Mouse (Mus musculus) megakaryocyte, adult 5-6 weeks (primary cell): ENCODE data around the gene Arhgef18. TPM values are rescaled to one million over a fixed set of nuclear protein-coding genes. Genes with fewer than 3 reads are reported as not detected.

Source experiments
- ATAC-seq: 2 replicates; pipeline ENCODE4 v1.8.0; 2016; ENCODE audit warnings: mild to moderate bottlenecking, inconsistent platforms; ENCODE audit not compliant: poor library complexity, severe bottlenecking
- total RNA-seq, 2 experiments: library from RNA; stranded (forward) in 1 of 2; stranded (reverse) in 1 of 2; fragments of 153-499, 151-499 nt in 1 of 2; fragments of 221-1000, 200-1000 nt in 1 of 2; gene quantifications; 2 replicates each; pipeline versions ENCODE4 v1.2.3 to v1.2.4; 2015 to 2017

Gene Arhgef18
- 43.8 and 45.0 TPM in 2 replicates for total RNA-seq (2015)
- total RNA-seq (2017), result 38.4 and 45.7 TPM in 2 replicates

DNA sequence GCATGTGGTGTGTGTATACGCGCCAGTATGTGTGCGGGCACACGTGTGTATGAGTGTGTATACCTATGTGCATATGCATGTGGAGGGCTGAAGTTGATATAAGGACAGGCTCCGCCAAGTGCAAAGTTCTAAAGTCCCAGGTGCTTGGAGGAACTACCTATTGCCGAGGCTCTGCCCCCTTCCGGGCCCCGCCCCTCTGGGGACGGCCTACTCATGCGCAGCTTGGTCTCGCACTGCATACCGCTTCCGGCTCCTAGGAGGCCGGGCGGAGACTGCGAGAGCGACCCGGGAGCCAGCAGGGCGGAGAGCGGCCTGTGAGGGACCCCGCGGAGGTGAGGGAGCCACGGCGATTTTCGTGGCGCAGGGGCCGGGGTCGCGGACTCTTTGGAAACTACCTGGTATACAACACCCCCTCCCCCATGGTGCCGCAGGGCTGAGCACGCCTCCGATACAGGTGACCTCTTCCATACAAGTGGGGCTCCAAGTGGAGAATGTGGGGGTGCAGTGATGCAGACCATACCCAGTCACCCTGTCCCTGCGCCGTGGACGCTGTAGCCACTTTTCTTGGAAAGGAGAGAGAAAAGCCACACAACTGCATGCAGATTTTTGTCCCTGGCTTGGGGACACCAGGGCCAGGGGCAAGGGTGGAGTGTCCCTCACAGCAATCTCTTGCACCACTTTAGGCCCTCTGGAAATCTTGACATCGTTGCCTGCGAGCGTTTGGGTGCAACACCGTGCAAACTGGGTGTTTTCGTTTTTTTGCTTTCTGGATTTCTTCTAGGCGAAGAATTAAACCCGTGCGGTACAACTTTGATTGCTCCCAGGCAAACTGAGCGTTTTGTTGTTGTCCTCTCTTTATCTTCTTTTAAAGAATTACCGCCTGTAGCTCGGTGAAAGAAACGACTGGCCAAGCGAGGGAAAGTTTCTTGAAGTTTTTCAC is at the start of gene Arhgef18:
Gene Arhgef18 (plus strand): TSS at position 236 of the 940 bp plus-strand sequence.
- peak; percentile 35 for ATAC-seq

DNA sequence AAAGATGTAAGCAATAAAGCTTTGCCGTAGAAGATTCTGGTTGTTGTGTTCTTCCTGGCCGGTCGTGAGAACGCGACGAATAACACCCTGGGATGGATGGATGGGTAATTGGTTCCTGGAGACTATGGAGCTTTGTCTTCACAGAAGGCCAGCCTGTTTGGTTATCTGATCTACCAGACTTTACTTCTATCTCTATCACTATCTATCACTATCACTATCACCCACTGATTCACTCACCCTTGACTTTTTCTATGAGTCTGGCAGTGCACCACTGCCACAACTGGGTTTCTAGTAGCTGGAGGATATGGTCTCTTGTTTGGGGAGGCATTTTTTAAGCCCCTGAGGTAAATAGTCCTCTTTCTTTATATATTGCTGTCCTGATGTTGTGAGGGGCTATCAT is 47.5 kb upstream of the Arhgef18 start:
- no peak for ATAC-seq

DNA sequence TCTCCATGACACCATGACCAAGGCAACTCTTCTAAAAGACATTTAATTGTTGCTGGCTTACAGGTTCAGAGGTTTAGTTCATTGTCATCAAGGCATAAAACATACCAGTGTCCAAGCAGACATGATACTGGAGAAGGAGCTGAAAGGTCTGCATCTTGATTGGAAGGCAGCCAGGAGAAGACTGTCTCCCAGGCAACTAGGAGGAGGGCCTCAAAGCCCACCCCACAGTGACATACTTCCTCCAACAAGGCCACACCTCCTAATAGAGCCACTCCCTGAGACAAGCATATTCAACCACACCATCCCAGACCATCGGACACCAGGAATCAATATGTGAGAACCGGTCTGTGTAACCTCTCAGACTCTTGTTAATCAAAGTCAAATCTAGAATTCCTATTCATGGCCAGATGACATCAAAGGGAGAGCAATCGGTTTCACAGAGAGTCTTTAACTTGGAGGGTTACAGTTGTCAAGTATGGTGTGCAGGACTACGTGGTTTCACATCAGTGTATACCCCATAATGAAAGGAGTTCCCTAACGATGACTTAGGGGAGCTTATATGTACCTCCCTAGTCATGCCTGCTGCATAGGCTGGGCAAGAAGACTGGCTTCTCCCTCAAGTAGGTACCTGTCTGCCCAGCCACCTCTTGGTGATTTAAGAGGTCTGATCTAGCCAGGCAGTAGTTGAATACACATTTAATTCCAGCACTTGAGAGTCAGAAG is 46.0 kb upstream of the Arhgef18 start:
- ATAC-seq, result no peak

DNA sequence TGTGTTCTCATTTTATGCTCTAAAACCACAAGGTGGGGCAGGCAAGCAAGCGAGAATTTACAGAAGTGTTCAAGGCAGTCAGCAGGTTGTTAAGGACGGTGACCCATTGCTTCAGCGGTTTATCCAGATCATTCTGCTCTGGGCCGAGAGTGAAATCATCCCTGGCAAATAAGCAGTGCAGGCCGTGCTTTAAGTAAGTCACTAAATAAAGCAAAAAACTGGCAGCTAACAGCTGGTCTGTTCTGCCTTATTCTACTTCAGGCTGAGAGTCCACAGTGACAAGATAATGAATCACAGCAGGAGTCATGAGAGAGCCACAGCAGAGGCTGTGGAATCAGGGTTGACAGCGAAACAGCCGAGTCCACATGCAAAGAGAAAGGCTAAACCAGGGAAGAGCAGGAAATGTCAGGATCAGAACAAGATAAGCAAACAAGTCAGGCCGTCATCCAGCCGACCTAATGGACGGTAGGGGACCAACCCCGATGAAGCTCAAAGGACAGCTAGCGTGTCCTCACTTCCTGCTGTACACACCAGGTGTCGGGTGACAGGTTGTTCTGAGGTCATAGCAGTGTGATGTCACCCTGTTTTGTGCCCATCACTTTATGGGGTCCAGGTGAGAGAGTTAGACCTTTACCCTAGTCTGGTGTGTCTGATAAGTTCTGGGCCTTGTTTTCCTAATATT is 44.5 kb upstream of the Arhgef18 start:
- peak; percentile 60 for ATAC-seq

DNA sequence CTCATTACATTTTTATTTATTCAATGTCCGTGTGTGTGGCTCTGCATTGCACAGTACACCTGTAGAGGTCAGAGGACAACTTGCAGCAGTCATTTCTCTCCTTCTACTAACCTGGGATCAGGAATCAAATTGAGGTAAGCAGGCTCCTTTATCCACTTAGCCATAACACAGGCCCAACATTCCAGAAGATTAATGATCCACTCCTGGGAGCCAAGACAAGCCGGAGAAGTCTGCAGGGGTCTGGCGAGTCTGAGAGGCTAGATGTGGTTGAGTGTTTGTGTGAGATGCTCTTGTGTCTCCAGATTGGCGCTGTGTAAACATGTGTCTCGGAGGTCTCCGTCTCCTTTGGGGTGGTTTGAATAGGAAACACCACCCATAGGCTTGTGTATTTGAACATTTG is 42.1 kb upstream of the Arhgef18 start:
- ATAC-seq, result no peak

DNA sequence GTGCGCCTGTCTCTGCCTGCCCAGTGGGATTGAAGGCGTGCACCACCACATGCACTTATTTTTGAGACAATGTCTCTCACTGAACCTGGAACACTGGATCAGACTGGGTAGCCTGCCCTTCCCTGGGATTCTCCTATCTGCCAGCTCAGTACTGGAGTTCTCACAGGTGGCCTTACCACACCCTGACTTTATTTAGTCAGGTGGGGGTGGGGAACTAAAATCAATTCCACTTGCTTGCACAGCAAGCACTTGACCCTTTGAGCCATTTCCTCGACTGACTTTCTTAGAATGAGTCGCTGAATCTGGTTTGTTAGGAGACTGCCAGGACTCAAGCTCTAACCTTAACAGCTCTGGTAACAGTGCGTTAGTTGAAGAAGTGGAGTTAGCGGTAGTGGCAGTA is 40.1 kb upstream of the Arhgef18 start:
- no peak for ATAC-seq

DNA sequence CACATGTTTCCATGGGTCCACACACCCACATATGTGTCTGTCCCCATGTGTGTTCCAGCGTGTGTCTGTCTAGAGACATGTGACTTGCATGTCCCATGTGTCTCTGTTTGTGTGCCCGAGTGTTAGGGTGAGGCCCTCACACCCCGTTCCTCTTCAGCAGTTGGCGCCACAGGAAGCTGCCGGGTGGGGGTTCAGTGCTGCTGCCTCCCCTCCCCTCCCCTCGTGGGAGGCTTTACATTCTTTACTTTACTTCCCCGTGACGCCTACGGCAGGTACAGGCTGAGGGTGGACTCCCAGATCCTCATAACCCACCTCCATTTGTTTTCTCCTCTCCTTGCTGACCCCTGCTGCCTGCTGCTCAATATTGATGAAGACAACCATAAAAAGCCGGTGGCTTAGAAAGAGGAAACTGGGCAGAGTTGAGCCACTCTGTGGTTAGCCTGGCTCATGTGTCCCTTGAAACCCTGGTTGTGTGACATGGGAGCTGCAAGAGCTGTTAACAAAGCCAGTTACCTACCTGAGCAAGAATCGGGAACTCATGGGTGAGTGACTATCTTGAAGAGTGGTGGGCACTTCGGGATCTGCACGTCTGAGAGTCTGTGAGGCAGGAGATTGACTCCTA is 39.5 kb upstream of the Arhgef18 start, which contains the start of gene A430078G23Rik:
Gene A430078G23Rik (plus strand): TSS at position 227 of the 622 bp plus-strand sequence.
- ATAC-seq, result peak; percentile 60

DNA sequence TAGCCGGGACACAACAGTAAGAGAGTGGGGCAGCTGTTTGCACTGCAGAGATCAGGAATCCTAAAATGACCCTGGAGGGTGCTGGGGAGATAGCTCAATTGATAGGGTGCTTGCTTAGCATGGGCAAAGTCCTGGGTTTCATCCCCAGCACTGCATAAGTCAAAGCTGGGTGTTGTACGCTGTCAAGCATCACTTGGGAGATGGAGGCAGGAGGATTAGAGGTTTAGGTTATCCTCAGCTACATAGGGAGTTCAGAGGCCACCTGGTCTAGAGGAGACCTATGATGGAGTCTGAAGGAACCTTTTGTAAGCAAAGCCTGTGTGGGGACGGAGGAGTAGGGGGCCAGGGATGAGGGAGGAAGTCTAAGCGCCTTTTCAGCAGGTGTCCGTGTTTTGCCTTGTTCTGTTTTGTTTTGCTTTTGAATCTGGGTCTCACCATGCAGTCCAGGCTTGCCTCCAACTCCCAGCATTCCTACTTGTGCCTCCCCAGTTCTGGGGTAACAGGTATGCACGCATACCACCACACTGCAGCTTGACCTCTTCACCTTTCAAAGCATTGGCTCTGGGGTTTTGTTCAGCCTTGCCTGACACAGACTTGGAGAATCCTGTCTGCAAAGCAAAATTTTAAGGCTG is 38.9 kb upstream of the Arhgef18 start:
- ATAC-seq, result 0 out of 2 replicates have a peak, but pooled peaks have one; percentile 0

DNA sequence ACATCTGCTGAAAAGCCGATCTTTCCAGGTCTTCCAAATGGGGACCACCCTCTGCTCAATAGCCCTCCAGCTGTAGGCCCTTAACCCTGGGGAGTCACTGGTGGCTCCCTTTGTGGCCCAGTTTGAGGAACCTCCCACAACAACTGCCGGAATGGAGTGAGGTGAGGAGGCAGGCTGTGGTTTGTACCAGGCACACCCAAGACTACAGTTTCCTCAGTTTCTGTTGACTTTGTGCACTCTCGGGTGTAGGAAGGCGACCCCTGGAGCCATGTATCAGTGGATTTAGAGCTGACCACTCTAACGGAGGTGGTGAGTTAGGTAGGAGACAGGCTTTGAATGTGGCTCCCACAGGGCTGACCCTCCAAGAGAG is 38.4 kb upstream of the Arhgef18 start:
- peak; percentile 53 for ATAC-seq

DNA sequence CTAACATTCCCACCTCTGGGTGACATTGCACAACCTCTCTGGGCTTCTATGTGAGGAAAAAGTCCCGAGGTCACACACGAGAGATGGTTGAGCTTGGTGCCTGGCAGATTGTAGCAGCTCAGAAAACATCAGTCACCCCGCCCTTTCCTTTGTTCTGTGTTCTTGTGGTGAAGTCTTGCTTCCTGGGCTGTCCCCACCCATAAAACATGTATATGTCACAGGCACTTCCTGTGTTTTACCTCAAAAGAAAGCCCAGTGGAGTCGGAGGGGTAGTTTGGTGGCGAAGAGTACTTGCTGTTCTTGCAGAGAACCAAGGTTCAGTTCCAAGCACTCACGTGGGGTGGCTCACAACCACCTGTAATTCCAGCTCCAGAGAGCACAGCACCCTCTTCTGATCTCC is 37.2 kb upstream of the Arhgef18 start:
- ATAC-seq, result peak; percentile 58

DNA sequence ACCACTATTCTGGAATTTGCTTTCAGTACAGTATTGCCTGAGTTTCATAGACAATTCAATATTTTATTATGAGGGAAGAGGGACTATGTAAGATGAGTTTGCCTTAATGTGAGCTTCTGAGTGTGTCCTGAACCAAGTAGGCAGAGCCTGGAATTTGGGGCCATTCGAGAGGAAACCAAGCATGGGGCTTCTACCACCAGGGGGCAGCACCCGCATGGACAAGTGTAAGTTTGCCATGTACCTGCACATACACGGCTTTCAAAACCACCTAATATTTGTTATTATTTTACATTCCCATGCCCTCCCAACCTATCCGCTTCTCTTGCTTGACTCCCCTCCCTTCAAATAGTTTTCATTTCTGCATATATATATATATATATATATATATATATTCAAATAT is 34.7 kb upstream of the Arhgef18 start:
- no peak for ATAC-seq

DNA sequence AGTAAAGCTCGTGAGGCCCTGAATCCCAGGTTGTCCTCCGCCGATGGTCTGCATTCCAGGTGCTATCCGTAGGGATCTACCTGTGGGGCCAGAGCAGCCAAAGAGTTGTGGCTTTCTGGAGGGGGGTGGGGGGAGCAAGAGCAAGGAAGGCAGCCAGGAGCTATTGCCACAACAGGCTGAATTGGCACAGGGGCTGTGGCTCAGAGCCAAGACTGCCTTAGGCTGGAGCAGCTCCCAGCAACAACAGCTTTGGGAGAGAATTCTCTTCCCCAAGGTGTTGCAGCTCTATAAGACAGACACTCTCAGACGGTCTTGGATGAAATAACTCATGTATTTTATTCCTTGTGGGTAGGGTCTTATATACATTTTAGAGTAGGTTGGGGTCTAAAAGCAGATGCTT is 25.7 kb upstream of the Arhgef18 start:
- ATAC-seq, result no peak

DNA sequence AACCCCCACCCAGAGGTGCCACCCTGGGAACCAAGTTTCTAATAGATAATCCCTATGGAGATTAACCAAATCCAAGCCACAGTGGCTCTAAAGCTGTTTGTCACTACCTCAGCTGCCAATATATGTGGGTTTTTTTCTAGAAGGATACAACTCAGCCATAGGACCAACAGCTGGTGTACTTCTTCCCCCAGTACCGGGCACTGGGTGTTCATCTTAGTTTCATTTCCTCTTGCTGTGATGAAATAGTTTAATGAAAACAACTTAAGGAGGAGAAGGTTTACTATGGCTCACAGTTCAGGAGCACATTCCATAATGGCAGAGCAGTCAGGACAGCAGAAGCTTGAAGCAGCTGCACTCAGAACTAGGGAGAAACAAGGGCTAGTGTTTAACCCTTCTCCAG is 24.7 kb upstream of the Arhgef18 start:
- peak; percentile 88 for ATAC-seq

DNA sequence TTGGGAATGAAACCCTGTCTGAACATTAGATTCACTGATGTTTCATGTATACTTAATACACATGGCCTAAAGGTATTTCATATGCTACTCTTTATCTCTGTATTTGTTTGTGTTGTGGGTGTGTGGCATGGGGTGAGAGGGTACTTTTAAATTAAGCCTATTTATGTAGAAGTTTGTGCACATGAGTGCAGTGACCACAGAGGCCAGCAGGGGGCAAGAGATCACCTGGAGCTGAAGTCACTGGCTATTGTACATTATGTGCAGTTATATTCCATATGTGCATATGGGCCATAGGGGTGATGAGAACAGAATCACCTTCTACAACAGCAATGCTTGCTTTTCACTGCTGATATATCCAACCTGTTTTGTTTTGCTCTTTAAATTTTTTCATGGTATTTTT is 17.1 kb upstream of the Arhgef18 start:
- ATAC-seq, result no peak

DNA sequence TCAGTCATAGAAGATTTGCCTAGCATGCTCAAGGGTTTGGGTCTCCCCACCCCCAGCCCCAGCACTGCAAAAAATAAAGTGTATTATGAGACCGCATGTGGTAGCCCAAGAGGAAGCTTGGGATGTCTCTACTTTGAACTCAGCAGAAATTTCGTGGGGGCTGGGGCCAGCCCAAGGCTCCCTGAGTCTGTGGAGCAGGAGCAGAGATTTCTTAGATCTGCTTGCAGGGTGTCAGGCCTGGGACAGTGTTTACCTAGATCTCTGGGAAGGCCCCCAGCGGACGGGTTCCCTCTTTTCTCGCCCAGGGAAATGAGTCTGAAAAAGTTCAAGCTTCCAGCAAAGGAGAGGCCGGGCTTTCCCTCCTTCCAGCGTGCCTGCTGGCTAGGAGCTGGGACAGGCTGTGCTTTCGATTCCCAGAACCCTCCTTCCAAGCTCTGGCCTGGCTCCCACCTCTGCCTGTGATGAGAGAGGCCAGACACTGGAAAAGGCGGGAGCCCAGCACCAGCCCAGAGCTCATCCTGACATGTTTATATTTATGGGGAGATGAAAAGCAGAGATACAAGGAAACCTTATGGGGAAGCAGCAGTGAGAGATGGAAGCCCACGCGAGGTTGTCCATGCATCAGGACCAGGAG is 16.0 kb upstream of the Arhgef18 start:
- no peak for ATAC-seq

DNA sequence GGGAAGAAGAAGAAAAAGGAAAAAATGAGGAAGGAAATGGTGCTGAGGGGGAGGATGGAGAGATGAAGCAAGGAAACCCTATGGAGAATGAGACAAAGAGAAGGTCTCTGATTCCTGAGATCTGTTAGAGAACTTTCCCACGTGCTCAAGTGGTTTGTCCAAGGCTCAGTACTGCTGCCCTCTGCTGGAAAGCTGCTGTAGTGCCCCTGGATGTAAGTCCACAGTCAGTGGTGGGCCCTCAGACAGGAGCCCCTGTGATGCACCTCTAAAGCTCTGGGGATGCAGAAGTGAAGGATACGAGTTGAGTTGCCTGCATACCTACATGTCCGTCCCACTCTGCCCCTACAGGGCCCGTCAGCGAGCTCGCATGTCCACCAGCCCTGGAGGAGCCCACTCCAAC is 5.5 kb upstream of the Arhgef18 start:
- peak; percentile 87 for ATAC-seq

DNA sequence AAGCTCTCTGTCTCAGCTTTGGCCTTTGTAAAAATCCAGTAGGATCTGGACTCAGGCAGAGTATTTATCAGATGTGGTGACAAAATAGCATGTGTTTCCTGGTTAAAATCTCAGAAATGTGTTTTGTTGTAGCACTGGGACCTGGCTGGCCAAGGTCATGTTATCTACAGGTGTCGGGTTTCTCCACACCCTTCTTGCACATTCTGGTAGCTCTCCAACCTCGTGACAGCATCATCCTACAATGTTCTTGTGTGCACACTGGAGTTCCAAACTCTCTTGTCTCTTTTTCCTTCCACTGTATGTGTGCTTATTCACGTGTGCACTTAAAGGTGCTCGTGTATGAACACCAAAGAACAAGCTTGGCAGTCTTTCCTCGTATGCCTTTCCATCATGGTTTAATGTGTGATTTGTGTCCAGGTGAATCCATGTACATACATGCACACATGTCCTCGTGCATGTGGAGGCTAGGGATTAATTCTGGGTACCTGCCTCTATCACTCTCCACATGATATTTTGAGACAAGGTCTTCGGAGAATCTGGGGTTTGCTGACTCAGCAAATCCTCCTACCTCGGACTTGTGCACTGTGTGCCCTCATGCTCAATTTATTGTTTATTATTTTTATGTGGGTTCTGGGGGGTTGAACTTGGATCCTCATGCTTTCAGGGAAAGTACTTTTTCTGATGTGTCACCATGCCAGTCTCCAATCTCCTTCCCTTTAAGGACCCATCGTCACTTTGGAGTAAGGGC is 4.0 kb upstream of the Arhgef18 start:
- ATAC-seq, result no peak

DNA sequence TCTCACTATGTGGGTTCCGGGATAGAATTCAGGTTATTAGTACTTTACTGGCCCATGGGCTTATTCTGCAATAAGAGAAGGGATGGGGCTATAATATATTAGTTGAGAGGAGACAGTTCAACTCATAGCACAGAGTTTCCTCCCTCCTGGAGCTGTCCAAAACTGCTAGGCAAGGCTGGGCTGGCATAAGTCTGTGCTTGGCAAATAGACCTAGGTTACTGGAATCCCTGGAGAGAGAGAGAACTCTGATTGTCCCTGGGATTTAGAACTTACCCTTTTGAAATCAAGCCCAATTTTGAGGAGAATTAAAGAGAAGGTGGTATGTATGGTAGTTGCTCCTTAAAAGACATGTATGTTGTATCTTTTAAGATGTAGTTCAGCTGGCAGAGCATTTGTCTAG is 3.3 kb upstream of the Arhgef18 start:
- no peak for ATAC-seq

DNA sequence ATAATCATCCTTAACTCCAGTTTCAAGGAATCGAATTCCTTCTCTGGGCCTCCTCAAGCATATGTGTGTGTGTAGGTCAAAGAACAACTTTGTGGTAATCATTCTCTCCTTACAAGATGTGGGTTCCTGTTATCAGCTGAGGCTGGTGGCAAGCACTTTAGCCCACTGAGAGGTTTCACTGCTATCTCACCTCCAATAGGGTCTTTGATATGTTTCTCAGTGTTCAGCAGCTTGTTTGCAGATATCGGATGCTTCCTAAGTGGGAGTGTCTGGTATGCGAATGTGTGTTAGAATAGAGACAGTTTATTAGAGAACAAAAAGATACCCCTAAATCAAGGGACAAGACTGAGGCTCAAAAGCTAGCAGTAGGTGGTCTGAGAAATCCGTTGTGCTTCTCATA is 513 bp upstream of the Arhgef18 start:
- ATAC-seq, result no peak
